Mouse (Mus musculus): ENCODE measurements around the gene Akap9. TPM values are rescaled to one million over a fixed set of nuclear protein-coding genes. Genes with fewer than 3 reads are reported as not detected.
"Not testable (repeated sequence)": the region's sequence is repeated elsewhere in the genome, so short reads cannot be mapped to it uniquely, and the experiment has no call there.

Gene Akap9
- polyA plus RNA-seq (2012; ENCODE audit: insufficient read depth, low replicate concordance), result 4.6 and 12.3 TPM in 2 replicates

GRCm38 (mm10) chr5:3927801-3928689, at the start of gene Akap9:
Gene Akap9, plus strand, starts transcription at chr5:3928054.
- TF ChIP-seq FLI1 (IDR thresholded peaks at IDR 0.05; ENCODE audit: low read length) (no peak), GATA1 (IDR thresholded peaks at IDR 0.05; ENCODE audit: borderline replicate concordance, low read length) (no peak)
- Histone ChIP-seq H3K4me3 (replicated peaks) (peak within 1 kb of the TSS; percentile 98), H3K27me3 (replicated peaks) (no peaks in the 10 kb centered on the region), H3K9me3 (no peaks in the 10 kb centered on the region), H3K36me3 (replicated peaks; ENCODE audit: low read length) (peaks cover 11% of the 10 kb centered on the region), H3K4me1 (peaks cover 32% of the 10 kb centered on the region)

DNA sequence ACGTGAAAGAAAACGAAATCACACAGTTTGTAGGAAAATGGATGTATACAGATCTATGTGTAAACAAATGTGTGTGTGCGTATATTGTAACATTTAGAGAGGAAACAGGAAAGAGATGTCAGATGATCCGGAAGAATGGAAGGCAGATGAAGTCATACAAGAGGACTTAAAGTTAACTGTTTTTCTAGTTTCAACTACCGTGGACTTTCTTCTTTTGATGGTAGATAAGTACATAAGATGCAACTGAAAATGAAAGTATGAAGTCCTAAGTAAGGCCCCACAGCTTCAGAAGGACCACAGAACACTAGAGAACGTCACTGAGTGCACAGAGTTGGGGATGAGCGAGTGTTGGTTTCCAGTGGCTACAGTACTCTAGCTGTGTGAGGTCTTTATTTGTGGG, 41.0 kb upstream of the Akap9 start:
- H3K27me3 ChIP-seq (replicated peaks); H3K4me3 ChIP-seq (replicated peaks); H3K4me1 ChIP-seq; H3K36me3 ChIP-seq (replicated peaks; ENCODE audit: low read length); H3K9me3 ChIP-seq: not testable (repeated sequence)

DNA sequence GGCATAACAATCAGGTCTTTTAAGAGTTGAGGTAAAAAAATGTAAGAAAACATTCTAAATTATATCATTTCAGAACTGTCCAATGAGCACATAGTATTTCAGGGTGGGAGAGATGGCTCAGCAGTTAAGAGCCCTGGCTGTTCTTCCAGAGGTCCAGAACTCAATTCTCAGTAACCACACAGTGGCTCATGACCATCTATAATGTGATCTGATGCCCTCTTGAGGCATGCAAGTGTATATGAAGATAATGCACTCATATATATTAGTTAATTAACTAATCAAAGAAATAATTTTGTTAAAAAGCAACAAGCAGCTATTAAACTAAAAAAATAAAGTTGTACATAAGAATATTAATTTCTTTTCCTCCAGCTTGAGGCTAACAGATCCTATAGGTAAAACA, 38.7 kb upstream of the Akap9 start:
- Histone ChIP-seq H3K36me3 (replicated peaks; ENCODE audit: low read length) (no peaks in the 10 kb centered on the region), H3K9me3 (no peaks in the 10 kb centered on the region), H3K27me3 (replicated peaks) (no peaks in the 10 kb centered on the region), H3K4me3 (replicated peaks) (no peak overlapping the region), H3K4me1 (peaks cover 8% of the 10 kb centered on the region)
- TF ChIP-seq FLI1 (IDR thresholded peaks at IDR 0.05; ENCODE audit: low read length) (no peak), GATA1 (IDR thresholded peaks at IDR 0.05; ENCODE audit: borderline replicate concordance, low read length) (no peak)

DNA sequence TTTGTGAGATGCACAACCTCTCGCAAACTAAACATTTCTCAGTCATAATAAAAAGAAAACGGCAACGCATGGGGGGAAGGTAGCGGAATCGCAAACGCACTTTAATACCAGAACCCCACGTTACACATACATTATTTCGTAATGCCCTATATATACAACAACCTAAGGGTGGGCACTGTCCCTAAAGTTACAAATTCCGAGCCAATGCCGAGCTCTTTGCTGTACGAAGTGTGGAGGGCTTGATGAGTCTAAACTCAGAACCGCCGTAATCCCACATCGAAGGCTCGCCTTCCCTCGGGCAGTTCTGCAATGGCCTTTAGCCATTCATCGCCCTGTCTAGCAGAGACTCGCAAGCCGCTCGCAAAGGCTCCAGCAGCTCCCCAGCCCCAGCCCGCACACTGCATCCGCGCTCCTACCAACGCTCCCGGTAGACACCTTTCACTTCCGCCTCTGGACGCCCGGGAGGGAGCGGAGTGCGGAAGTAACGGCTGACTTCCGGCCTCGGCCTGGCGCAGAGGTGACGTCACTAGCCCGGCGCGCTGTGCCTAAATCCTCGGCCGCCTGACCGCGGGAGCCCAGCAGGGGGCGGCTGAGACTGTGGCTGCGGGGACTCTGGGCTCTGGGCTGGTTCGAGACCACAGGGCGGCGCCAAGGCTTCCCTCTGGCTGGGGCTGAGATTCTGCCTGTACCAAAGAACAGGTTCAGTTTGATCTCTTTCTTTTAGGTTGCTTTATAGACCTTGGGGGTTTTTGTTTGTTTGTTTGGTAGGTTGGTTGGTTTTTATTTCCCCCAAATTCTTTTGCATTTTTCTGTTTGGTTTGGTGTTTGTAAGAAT, 34.2 kb upstream of the Akap9 start, which contains the start of gene Mterf1a:
Gene Mterf1a (minus strand): TSS at position 475 of the 835 bp plus-strand sequence.
- H3K9me3 ChIP-seq; H3K4me1 ChIP-seq; H3K27me3 ChIP-seq (replicated peaks); H3K36me3 ChIP-seq (replicated peaks; ENCODE audit: low read length): not testable (repeated sequence)
- H3K4me3 ChIP-seq (replicated peaks), result peak within 1 kb of the TSS; percentile 90

- H3K4me3 ChIP-seq (replicated peaks), result peak overlapping the region; percentile 46
- not testable (repeated sequence) for H3K36me3 ChIP-seq (replicated peaks; ENCODE audit: low read length); H3K9me3 ChIP-seq; H3K4me1 ChIP-seq; H3K27me3 ChIP-seq (replicated peaks)
These were observed 33.6 kb upstream of the Akap9 start for GRCm38 (mm10) chr5:3894294-3894619.

- TF ChIP-seq FLI1 (IDR thresholded peaks at IDR 0.05; ENCODE audit: low read length) (no peak), GATA1 (IDR thresholded peaks at IDR 0.05; ENCODE audit: borderline replicate concordance, low read length) (no peak)
- Histone ChIP-seq H3K4me3 (replicated peaks) (no peak overlapping the region), H3K27me3 (replicated peaks) (peaks cover 2% of the 10 kb centered on the region), H3K36me3 (replicated peaks; ENCODE audit: low read length) (no peaks in the 10 kb centered on the region), H3K4me1 (no peaks in the 10 kb centered on the region), H3K9me3 (no peaks in the 10 kb centered on the region)
These were observed 22.4 kb upstream of the Akap9 start for GRCm38 (mm10) chr5:3905471-3905870.

- H3K4me3 ChIP-seq (replicated peaks), result no peak overlapping the region
- H3K9me3 ChIP-seq, result no peaks in the 10 kb centered on the region
- no peaks in the 10 kb centered on the region for H3K27me3 ChIP-seq (replicated peaks)
- TF ChIP-seq GATA1 (IDR thresholded peaks at IDR 0.05; ENCODE audit: borderline replicate concordance, low read length), result no peak
- TF ChIP-seq FLI1 (IDR thresholded peaks at IDR 0.05; ENCODE audit: low read length), result no peak
- H3K36me3 ChIP-seq (replicated peaks; ENCODE audit: low read length), result no peaks in the 10 kb centered on the region
- H3K4me1 ChIP-seq, result peaks cover 5% of the 10 kb centered on the region; the same call in 1 of the 2 replicates
These were observed 5.5 kb upstream of the Akap9 start for GRCm38 (mm10) chr5:3922350-3922749.

DNA sequence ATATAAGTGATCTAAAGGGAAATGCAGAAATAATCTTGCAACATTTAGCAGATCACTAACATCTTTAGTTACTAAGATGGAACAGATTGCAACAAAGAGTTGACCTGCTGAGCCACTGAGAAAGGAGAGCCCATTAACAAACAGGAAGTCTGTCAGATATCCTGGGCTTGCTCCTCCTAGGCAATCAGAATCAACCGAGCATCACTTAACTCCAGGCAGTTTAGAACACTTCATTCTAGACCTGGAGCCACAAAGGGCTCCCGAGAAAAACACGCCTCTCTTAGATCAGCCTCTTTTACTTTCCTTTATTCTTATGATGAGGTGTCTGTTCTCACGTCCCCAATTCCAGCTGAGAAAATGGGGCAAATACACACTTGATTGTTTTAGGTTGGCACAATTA, 1.2 kb upstream of the Akap9 start:
- H3K4me1 ChIP-seq, result peaks cover 26% of the 10 kb centered on the region

DNA sequence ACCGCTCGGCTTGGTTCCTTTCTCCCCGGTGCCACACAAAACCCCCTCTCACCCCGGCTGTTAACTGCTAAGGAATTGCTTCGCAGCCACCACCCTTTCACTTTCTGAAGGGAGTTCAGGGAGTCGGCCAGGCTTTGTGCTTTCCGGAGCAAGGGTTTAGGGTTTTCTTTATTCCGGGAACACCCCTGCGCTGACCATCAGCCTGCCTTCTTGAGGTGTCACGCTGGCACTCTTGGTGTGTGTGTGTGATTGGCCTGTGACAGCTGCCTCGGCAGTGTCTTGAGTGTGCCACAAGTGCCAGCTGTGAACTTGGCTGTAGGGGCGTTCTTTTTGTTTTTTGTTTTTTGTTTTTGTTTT, 814 bp downstream of the Akap9 start:
- H3K9me3 ChIP-seq, result no peaks in the 10 kb centered on the region
- no peak for TF ChIP-seq GATA1 (IDR thresholded peaks at IDR 0.05; ENCODE audit: borderline replicate concordance, low read length)
- no peak for TF ChIP-seq FLI1 (IDR thresholded peaks at IDR 0.05; ENCODE audit: low read length)
- no peaks in the 10 kb centered on the region for H3K27me3 ChIP-seq (replicated peaks)
- peak overlapping the region; percentile 98 for H3K4me3 ChIP-seq (replicated peaks)
- peaks cover 15% of the 10 kb centered on the region for H3K36me3 ChIP-seq (replicated peaks; ENCODE audit: low read length)
- peaks cover 32% of the 10 kb centered on the region for H3K4me1 ChIP-seq

More for the DNA sequence above, 1.2 kb upstream of the Akap9 start:
- Histone ChIP-seq H3K36me3 (replicated peaks; ENCODE audit: low read length) (peaks cover 5% of the 10 kb centered on the region), H3K9me3 (no peaks in the 10 kb centered on the region), H3K27me3 (replicated peaks) (no peaks in the 10 kb centered on the region), H3K4me3 (replicated peaks) (no peak overlapping the region)
- TF ChIP-seq GATA1 (IDR thresholded peaks at IDR 0.05; ENCODE audit: borderline replicate concordance, low read length), result no peak
- TF ChIP-seq FLI1 (IDR thresholded peaks at IDR 0.05; ENCODE audit: low read length), result no peak

DNA sequence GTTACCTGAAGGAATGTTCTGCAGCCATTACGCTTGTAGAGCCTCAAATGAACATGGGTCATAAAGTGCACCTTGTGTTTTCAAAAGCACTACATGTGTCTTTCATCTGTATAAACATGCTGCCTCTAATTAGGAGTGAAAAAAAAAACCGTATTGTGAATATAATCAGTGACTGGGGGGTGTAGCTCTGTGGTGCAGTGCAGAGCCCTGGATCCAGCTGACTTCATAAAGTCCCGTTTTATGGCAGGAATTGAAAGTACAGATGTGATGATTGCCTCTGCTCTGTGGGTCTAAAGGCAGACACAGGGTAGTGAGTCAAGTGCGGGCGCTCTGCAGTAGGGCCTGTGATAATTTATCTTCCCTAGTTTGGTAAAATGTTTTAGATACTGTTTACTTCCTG, 2.9 kb downstream of the Akap9 start:
- Histone ChIP-seq H3K36me3 (replicated peaks; ENCODE audit: low read length) (peaks cover 25% of the 10 kb centered on the region), H3K4me3 (replicated peaks) (no peak overlapping the region), H3K9me3 (no peaks in the 10 kb centered on the region), H3K4me1 (peaks cover 32% of the 10 kb centered on the region), H3K27me3 (replicated peaks) (no peaks in the 10 kb centered on the region)
- no peak for TF ChIP-seq GATA1 (IDR thresholded peaks at IDR 0.05; ENCODE audit: borderline replicate concordance, low read length)
- no peak for TF ChIP-seq FLI1 (IDR thresholded peaks at IDR 0.05; ENCODE audit: low read length)

Data from megakaryocyte, embryonic 14.5 days (primary cell).